Mouse (Mus musculus): ENCODE data around the gene Kirrel.
"Not testable (repeated sequence)": the region's sequence is repeated elsewhere in the genome, so short reads cannot be mapped to it uniquely, and the experiment has no call there.

Gene Kirrel

GRCm38 (mm10) chr3:87131694-87132347 lies 42.7 kb downstream of the Kirrel start:
- DNase-seq, result peak in 1 of 2 experiments; percentile 22

- no peak for DNase-seq
Observed at GRCm38 (mm10) chr3:87130933-87131332, 43.6 kb downstream of the Kirrel start.

GRCm38 (mm10) chr3:87123795-87124194 lies 50.8 kb downstream of the Kirrel start:
- peak in 1 of 2 experiments; percentile 24 for DNase-seq

GRCm38 (mm10) chr3:87118214-87118613 lies 56.3 kb downstream of the Kirrel start:
- DNase-seq, result no peak

GRCm38 (mm10) chr3:87117632-87118031 lies 56.9 kb downstream of the Kirrel start:
- peak in 1 of 2 experiments; percentile 47 for DNase-seq

GRCm38 (mm10) chr3:87115726-87116540 lies 58.6 kb downstream of the Kirrel start:
- DNase-seq, result no peak

GRCm38 (mm10) chr3:87115271-87115670 lies 59.3 kb downstream of the Kirrel start:
- no peak for DNase-seq

- DNase-seq, result peak; percentile 71 to 77
Observed at GRCm38 (mm10) chr3:87114801-87115200, 59.7 kb downstream of the Kirrel start.

- DNase-seq, result not testable (repeated sequence)
Observed at GRCm38 (mm10) chr3:87113881-87114280, 60.7 kb downstream of the Kirrel start.

- DNase-seq, result peak in 1 of 2 experiments; percentile 33
Observed at GRCm38 (mm10) chr3:87112264-87112663, 62.3 kb downstream of the Kirrel start.

- no peak for DNase-seq
Observed at GRCm38 (mm10) chr3:87104856-87105255, 69.7 kb downstream of the Kirrel start.

GRCm38 (mm10) chr3:87102346-87102745 lies 72.2 kb downstream of the Kirrel start:
- DNase-seq, result no peak

- no peak for DNase-seq
Observed at GRCm38 (mm10) chr3:87100911-87101310, 73.6 kb downstream of the Kirrel start.

GRCm38 (mm10) chr3:87097969-87098946 lies 76.3 kb downstream of the Kirrel start:
- DNase-seq, result peak in 1 of 2 experiments; percentile 47

GRCm38 (mm10) chr3:87097205-87097604 lies 77.3 kb downstream of the Kirrel start:
- no peak for DNase-seq

- no peak for DNase-seq
Observed at GRCm38 (mm10) chr3:87093718-87094117, 80.8 kb downstream of the Kirrel start.

GRCm38 (mm10) chr3:87089694-87090565 lies 84.6 kb downstream of the Kirrel start:
- peak; percentile 49 to 72 for DNase-seq

- peak in 1 of 2 experiments; percentile 47 for DNase-seq
Observed at GRCm38 (mm10) chr3:87087146-87087545, 87.4 kb downstream of the Kirrel start.

GRCm38 (mm10) chr3:87082235-87082634 lies 92.3 kb downstream of the Kirrel start:
- DNase-seq, result peak; percentile 83

GRCm38 (mm10) chr3:87079751-87080150 lies 94.8 kb downstream of the Kirrel start:
- no peak for DNase-seq

- DNase-seq, result no peak
Observed at GRCm38 (mm10) chr3:87079301-87079700, 95.2 kb downstream of the Kirrel start.

GRCm38 (mm10) chr3:87077681-87078080 lies 96.9 kb downstream of the Kirrel start:
- no peak for DNase-seq
